Mouse (Mus musculus) cortical plate, adult 2 months (tissue): Measurements from ENCODE around the gene Sacs. TPM values are rescaled to one million over a fixed set of nuclear protein-coding genes. Genes with fewer than 3 reads are reported as not detected.

ENCODE experiments used
- H3K27ac ChIP-seq: fragments of 200-500 bp; 2 replicates; pipeline ENCODE4 v1.5.1; 2012; ENCODE audit warnings: low read length, control low read depth, inconsistent platforms; ENCODE audit not compliant: insufficient read depth
- H3K4me1 ChIP-seq: fragments of 200-500 bp; 2 replicates; pipeline ENCODE4 v1.6.1; 2011; ENCODE audit warnings: low read length; ENCODE audit not compliant: control insufficient read depth, insufficient read depth
- H3K4me3 ChIP-seq: fragments of 200-500 bp; 2 replicates; pipeline ENCODE4 v1.5.1; 2011; ENCODE audit warnings: mild to moderate bottlenecking, low read length, control low read depth; ENCODE audit not compliant: insufficient read depth
- CTCF ChIP-seq: fragments of 200-500 bp; IDR thresholded peaks from 2 replicates; pipeline ENCODE4 v1.5.1; 2011; ENCODE audit warnings: mild to moderate bottlenecking, control low read depth, low read length; ENCODE audit not compliant: insufficient read depth; ENCODE audit errors: extremely low read depth
- POLR2A ChIP-seq: fragments of 200-500 bp; IDR thresholded peaks from 2 replicates; pipeline ENCODE4 v1.6.1; 2011; ENCODE audit warnings: mild to moderate bottlenecking, low read length, control low read depth; ENCODE audit not compliant: insufficient read depth; ENCODE audit errors: extremely low read depth
- polyA plus RNA-seq: library from polyadenylated mRNA; depleted of rRNA; stranded (reverse); fragments of >200 nt; gene quantifications from 2 replicates; pipeline ENCODE4 v1.2.3, GENCODE M21; 2012; rRNA removed

Gene Sacs
- polyA plus RNA-seq, 1 experiment: 15.5 TPM

- H3K27ac ChIP-seq: no peak overlapping the region
- H3K4me3 ChIP-seq: no peak overlapping the region
- TF ChIP-seq POLR2A (no peak), CTCF (no peak)
- no peaks in the 10 kb centered on the region for H3K4me1 ChIP-seq
Measured at GRCm38 (mm10) chr14:61267908-61268475, 129.7 kb downstream of the Sacs start.

- H3K4me1 ChIP-seq: no peaks in the 10 kb centered on the region
- H3K27ac ChIP-seq: no peak overlapping the region
- TF ChIP-seq POLR2A (no peak), CTCF (no peak)
- H3K4me3 ChIP-seq: no peak overlapping the region
Measured at GRCm38 (mm10) chr14:61274414-61275198, 136.3 kb downstream of the Sacs start.

- no peak overlapping the region for H3K27ac ChIP-seq
- TF ChIP-seq CTCF: peak; percentile 39
- TF ChIP-seq POLR2A: no peak
- H3K4me1 ChIP-seq: no peaks in the 10 kb centered on the region
- no peak overlapping the region for H3K4me3 ChIP-seq
Measured at GRCm38 (mm10) chr14:61277285-61277684, 139.0 kb downstream of the Sacs start.

GRCm38 (mm10) chr14:61278676-61279300 is 140.5 kb downstream of the Sacs start:
- TF ChIP-seq CTCF: no peak
- TF ChIP-seq POLR2A: no peak
- Histone ChIP-seq H3K27ac (no peak overlapping the region), H3K4me3 (no peak overlapping the region), H3K4me1 (no peaks in the 10 kb centered on the region)

GRCm38 (mm10) chr14:61288606-61289286 is 150.5 kb downstream of the Sacs start:
- no peak overlapping the region for H3K27ac ChIP-seq
- no peak overlapping the region for H3K4me3 ChIP-seq
- H3K4me1 ChIP-seq: no peaks in the 10 kb centered on the region
- TF ChIP-seq POLR2A (no peak), CTCF (no peak)

Other genes starting within 250 kb of the Sacs start
- gene Tnfrsf19, start 92.0 kb upstream of the Sacs start, polyA plus RNA-seq: 56.8 and 59.1 TPM in 2 replicates
- gene Sgcg, start 120.0 kb downstream of the Sacs start, polyA plus RNA-seq: 0.04 and 0.08 TPM in 2 replicates
- 1.1 and 1.5 TPM in 2 replicates for gene Arl11, start 171.3 kb downstream of the Sacs start, polyA plus RNA-seq
- 3.9 and 4.0 TPM in 2 replicates for gene Ebpl, start 222.0 kb downstream of the Sacs start, polyA plus RNA-seq